Mouse (Mus musculus) kidney, adult 2 months (tissue): ENCODE results near the gene Ranbp1.
"Not testable (repeated sequence)": the region's sequence is repeated elsewhere in the genome, so short reads cannot be mapped to it uniquely, and the experiment has no call there.

ENCODE experiments used
- CTCF ChIP-seq: fragments of 200-500 bp; conservative IDR thresholded peaks from 2 replicates; pipeline ENCODE4 v1.5.1; 2011; ENCODE audit warnings: low read depth, mild to moderate bottlenecking, control low read depth, low read length, moderate library complexity, mixed read lengths; ENCODE audit not compliant: insufficient read depth, insufficient read length
- POLR2A ChIP-seq: fragments of 200-500 bp; IDR thresholded peaks from one replicate; pipeline ENCODE4 v1.6.1; 2011; ENCODE audit warnings: low read depth, low read length, control low read depth

DNA sequence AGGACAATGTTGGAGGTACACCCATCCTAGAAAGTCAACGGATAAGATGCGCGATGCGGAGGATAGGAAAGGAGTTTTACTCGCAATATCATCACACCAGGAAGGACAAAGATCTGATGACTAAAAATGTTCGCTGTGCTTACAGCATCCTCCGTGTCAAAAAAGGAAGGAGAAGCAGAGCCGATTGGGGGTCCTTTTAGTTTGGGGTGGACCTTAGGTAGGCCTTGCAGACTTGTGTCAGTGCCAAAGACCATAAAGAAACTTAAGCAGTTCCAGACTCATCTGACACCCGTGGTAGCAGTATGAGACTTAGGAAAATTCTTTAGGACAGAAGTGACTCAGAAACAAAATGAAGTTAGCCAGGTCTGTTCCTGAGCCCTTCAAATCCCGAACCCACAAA lies 41.1 kb upstream of the Ranbp1 start:
- TF ChIP-seq CTCF, POLR2A: not testable (repeated sequence)
